Mouse (Mus musculus) naive thymus-derived CD4-positive, alpha-beta T cell, adult 5 months (primary cell): ENCODE results near the gene Lsamp. TPM values are rescaled to one million over a fixed set of nuclear protein-coding genes. Genes with fewer than 3 reads are reported as not detected.

Source experiments
- polyA plus RNA-seq: library from polyadenylated mRNA; unstranded; fragments of 100-300 nt; shearing (Covaris generic); gene quantifications from one replicate; pipeline ENCODE4 v1.2.1, GENCODE M21; 2017

The Lsamp gene
- 0.25 TPM for polyA plus RNA-seq

DNA sequence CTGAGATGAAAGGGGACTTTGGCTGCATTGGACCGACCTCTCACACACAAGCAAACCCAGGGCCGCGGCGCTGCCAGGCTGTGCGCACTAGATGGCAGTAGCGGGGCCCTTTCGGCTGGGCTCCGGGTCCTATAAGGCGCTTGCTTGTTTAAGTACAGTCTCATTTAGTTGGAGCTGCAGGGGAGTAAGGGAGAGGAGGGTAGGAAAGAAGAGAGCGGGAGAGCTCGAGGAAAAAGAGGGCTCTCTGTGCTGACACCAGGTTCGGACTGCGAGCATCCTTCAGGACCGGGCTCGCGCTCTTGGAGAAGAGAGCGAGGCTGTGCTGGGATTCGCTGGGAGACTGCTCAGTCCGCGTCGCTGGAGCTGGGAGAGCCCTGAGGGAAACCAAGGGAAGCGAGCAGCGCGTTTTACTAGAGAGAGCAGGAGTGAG, at the start of gene Lsamp:
Gene Lsamp, plus strand, starts transcription at position 157 of the 430 bp plus-strand sequence.

